Mouse (Mus musculus) heart, embryonic 11.5 days (tissue): ENCODE measurements around the gene Rrn3. TPM values are rescaled to one million over a fixed set of nuclear protein-coding genes. Genes with fewer than 3 reads are reported as not detected.
"Not testable (repeated sequence)": the region's sequence is repeated elsewhere in the genome, so short reads cannot be mapped to it uniquely, and the experiment has no call there.

ENCODE experiments used
- ATAC-seq: fragments of 200-750 bp; cut with Nextera tagmentation; replicated peaks from 2 replicates; pipeline ENCODE4 v1.8.0; 2017; ENCODE audit warnings: moderate library complexity; ENCODE audit not compliant: insufficient number of reproducible peaks, low FRiP score, low TSS enrichment
- H3K27ac ChIP-seq: fragments of 300-500 bp; sonication (generic); 2 replicates; pipeline ENCODE4 v1.5.1; 2014; ENCODE audit warnings: mild to moderate bottlenecking, low read depth, low read length
- H3K27me3 ChIP-seq: fragments of 300-500 bp; sonication (generic); 2 replicates; pipeline ENCODE4 v1.6.1; 2014; ENCODE audit warnings: mild to moderate bottlenecking, low read length, mixed read lengths; ENCODE audit not compliant: control insufficient read depth, insufficient read depth
- H3K36me3 ChIP-seq: fragments of 300-500 bp; sonication (generic); 2 replicates; pipeline ENCODE4 v1.6.1; 2014; ENCODE audit warnings: mild to moderate bottlenecking, low read length, moderate library complexity, mixed read lengths; ENCODE audit not compliant: control insufficient read depth, insufficient read depth
- H3K4me1 ChIP-seq: fragments of 300-500 bp; sonication (generic); 2 replicates; pipeline ENCODE4 v1.6.1; 2014; ENCODE audit warnings: low read length; ENCODE audit not compliant: control insufficient read depth, insufficient read depth
- H3K4me2 ChIP-seq: fragments of 300-500 bp; sonication (generic); 2 replicates; pipeline ENCODE4 v1.6.1; 2014; ENCODE audit warnings: mild to moderate bottlenecking, moderate library complexity
- H3K4me3 ChIP-seq: fragments of 300-500 bp; sonication (generic); 2 replicates; pipeline ENCODE4 v1.5.1; 2014; ENCODE audit warnings: low read depth, low read length
- H3K9ac ChIP-seq: fragments of 300-500 bp; sonication (generic); 2 replicates; pipeline ENCODE4 v1.6.1; 2014; ENCODE audit warnings: mild to moderate bottlenecking, low read depth, low read length, moderate library complexity
- H3K9me3 ChIP-seq: fragments of 300-500 bp; sonication (generic); replicated peaks from 2 replicates; pipeline ENCODE4 v1.6.1; 2016; ENCODE audit warnings: low read length; ENCODE audit not compliant: control insufficient read depth
- WGBS: fragments of 180-500 bp; shearing (Covaris S2); extraction: QIAGEN DNeasy Blood & Tissue Kit; methylation state at CpG from one replicate; pipeline ENCODE4 v1.1.7; 2014; ENCODE audit not compliant: insufficient replicate concordance; 5-methylcytosine and 5-hydroxymethylcytosine counted together
- polyA plus RNA-seq: library from polyadenylated mRNA; unstranded; fragments of >200 nt; fragmentation: Nextera tagmentation; extraction: Ambion mirVana; gene quantifications from 2 replicates; pipeline ENCODE4 v1.2.1, GENCODE M21; 2014

Gene Rrn3
- 54.9 and 58.7 TPM in 2 replicates for polyA plus RNA-seq

GRCm38 (mm10) chr16:13780353-13781036, at the start of gene Rrn3:
Rrn3 (plus strand) TSS chr16:13780708.
- Histone ChIP-seq H3K4me3 (peak within 1 kb of the TSS; percentile 87), H3K36me3 (peaks cover 11% of the 10 kb centered on the region), H3K27ac (peak within 1 kb of the TSS; percentile 84), H3K27me3 (no peaks in the 10 kb centered on the region), H3K4me1 (peaks cover 7% of the 10 kb centered on the region), H3K4me2 (peak within 1 kb of the TSS; percentile 80), H3K9me3 (no peaks in the 10 kb centered on the region), H3K9ac (peak within 1 kb of the TSS; percentile 93)
- under 1% methylated on average over 55 of the region's 57 CpGs for WGBS
- peak; percentile 96 for ATAC-seq

- Histone ChIP-seq H3K4me2 (no peak overlapping the region), H3K9ac (no peak overlapping the region), H3K36me3 (no peaks in the 10 kb centered on the region), H3K27me3 (no peaks in the 10 kb centered on the region), H3K4me3 (no peak overlapping the region), H3K27ac (no peak overlapping the region), H3K4me1 (no peaks in the 10 kb centered on the region), H3K9me3 (no peaks in the 10 kb centered on the region)
- no peak for ATAC-seq
- 69% methylated on average over 3 of the region's 3 CpGs for WGBS
Measured at GRCm38 (mm10) chr16:13732786-13733185, 47.7 kb upstream of the Rrn3 start.

GRCm38 (mm10) chr16:13733518-13734137, 46.9 kb upstream of the Rrn3 start:
- no peak overlapping the region for H3K4me3 ChIP-seq
- no peaks in the 10 kb centered on the region for H3K4me1 ChIP-seq
- no peak overlapping the region for H3K9ac ChIP-seq
- H3K4me2 ChIP-seq, result no peak overlapping the region
- WGBS, result 19% methylated on average over 9 of the region's 9 CpGs
- H3K27me3 ChIP-seq, result no peaks in the 10 kb centered on the region
- no peaks in the 10 kb centered on the region for H3K9me3 ChIP-seq
- H3K27ac ChIP-seq, result no peak overlapping the region
- ATAC-seq, result no peak
- H3K36me3 ChIP-seq, result no peaks in the 10 kb centered on the region

GRCm38 (mm10) chr16:13735977-13736376, 44.5 kb upstream of the Rrn3 start:
- Histone ChIP-seq H3K4me3 (no peak overlapping the region), H3K4me1 (no peaks in the 10 kb centered on the region), H3K27me3 (no peaks in the 10 kb centered on the region), H3K4me2 (no peak overlapping the region), H3K9me3 (no peaks in the 10 kb centered on the region), H3K27ac (no peak overlapping the region), H3K9ac (no peak overlapping the region), H3K36me3 (no peaks in the 10 kb centered on the region)
- WGBS, result 80% methylated on average over 8 of the region's 8 CpGs
- no peak for ATAC-seq

GRCm38 (mm10) chr16:13739044-13739443, 41.5 kb upstream of the Rrn3 start:
- H3K4me1 ChIP-seq, H3K36me3 ChIP-seq, H3K9me3 ChIP-seq, H3K9ac ChIP-seq, H3K4me3 ChIP-seq, ATAC-seq, H3K27me3 ChIP-seq, H3K27ac ChIP-seq, H3K4me2 ChIP-seq: not testable (repeated sequence)
- WGBS, result 50% methylated on average over 4 of the region's 4 CpGs

- Histone ChIP-seq H3K27ac (no peak overlapping the region), H3K27me3 (no peaks in the 10 kb centered on the region), H3K4me2 (no peak overlapping the region), H3K9ac (no peak overlapping the region), H3K4me1 (no peaks in the 10 kb centered on the region), H3K9me3 (no peaks in the 10 kb centered on the region), H3K36me3 (no peaks in the 10 kb centered on the region), H3K4me3 (no peak overlapping the region)
- no peak for ATAC-seq
- WGBS, result 76% methylated on average over 2 of the region's 2 CpGs
Measured at GRCm38 (mm10) chr16:13740844-13741243, 39.7 kb upstream of the Rrn3 start.

GRCm38 (mm10) chr16:13747708-13748107, 32.8 kb upstream of the Rrn3 start:
- H3K9me3 ChIP-seq, result no peaks in the 10 kb centered on the region
- H3K36me3 ChIP-seq, result no peaks in the 10 kb centered on the region
- no peaks in the 10 kb centered on the region for H3K4me1 ChIP-seq
- no peak overlapping the region for H3K9ac ChIP-seq
- H3K27ac ChIP-seq, result no peak overlapping the region
- H3K27me3 ChIP-seq, result peaks cover 3% of the 10 kb centered on the region; the same call in 1 of the 2 replicates
- no peak overlapping the region for H3K4me2 ChIP-seq
- no peak overlapping the region for H3K4me3 ChIP-seq
- ATAC-seq, result no peak
- 77% methylated on average over 8 of the region's 8 CpGs for WGBS

- H3K4me2 ChIP-seq, result no peak overlapping the region
- no peak overlapping the region for H3K9ac ChIP-seq
- H3K36me3 ChIP-seq, result no peaks in the 10 kb centered on the region
- H3K9me3 ChIP-seq, result no peaks in the 10 kb centered on the region
- ATAC-seq, result no peak
- H3K27me3 ChIP-seq, result peaks cover 3% of the 10 kb centered on the region; the same call in 1 of the 2 replicates
- no peaks in the 10 kb centered on the region for H3K4me1 ChIP-seq
- no peak overlapping the region for H3K27ac ChIP-seq
- H3K4me3 ChIP-seq, result no peak overlapping the region
- WGBS, result 56% methylated on average over 3 of the region's 3 CpGs
Measured at GRCm38 (mm10) chr16:13748124-13748523, 32.4 kb upstream of the Rrn3 start.

GRCm38 (mm10) chr16:13748813-13749212, 31.7 kb upstream of the Rrn3 start:
- WGBS, result 22% methylated on average over 10 of the region's 10 CpGs
- not testable (repeated sequence) for H3K4me2 ChIP-seq, ATAC-seq, H3K27me3 ChIP-seq, H3K36me3 ChIP-seq, H3K4me1 ChIP-seq, H3K27ac ChIP-seq, H3K9ac ChIP-seq, H3K9me3 ChIP-seq, H3K4me3 ChIP-seq
